Mouse (Mus musculus) CD4-positive, CD25-positive, alpha-beta regulatory T cell, adult 4 months (primary cell): ENCODE measurements around the gene Rnf214. TPM values are rescaled to one million over a fixed set of nuclear protein-coding genes. Genes with fewer than 3 reads are reported as not detected.
A peak's percentile ranks its signal among the peaks of the same experiment; 100 is the strongest.

Experiments used
- ATAC-seq: one replicate; pipeline ENCODE4 v1.8.0; 2017
- polyA plus RNA-seq, 2 experiments: library from polyadenylated mRNA; unstranded; fragments of 100-300 nt; shearing (Covaris generic); gene quantifications; one replicate each; pipeline ENCODE4 v1.2.1; 2017

Gene Rnf214
- polyA plus RNA-seq, 2 experiments from 2014 or later, result 32.7 to 34.0 TPM

DNA sequence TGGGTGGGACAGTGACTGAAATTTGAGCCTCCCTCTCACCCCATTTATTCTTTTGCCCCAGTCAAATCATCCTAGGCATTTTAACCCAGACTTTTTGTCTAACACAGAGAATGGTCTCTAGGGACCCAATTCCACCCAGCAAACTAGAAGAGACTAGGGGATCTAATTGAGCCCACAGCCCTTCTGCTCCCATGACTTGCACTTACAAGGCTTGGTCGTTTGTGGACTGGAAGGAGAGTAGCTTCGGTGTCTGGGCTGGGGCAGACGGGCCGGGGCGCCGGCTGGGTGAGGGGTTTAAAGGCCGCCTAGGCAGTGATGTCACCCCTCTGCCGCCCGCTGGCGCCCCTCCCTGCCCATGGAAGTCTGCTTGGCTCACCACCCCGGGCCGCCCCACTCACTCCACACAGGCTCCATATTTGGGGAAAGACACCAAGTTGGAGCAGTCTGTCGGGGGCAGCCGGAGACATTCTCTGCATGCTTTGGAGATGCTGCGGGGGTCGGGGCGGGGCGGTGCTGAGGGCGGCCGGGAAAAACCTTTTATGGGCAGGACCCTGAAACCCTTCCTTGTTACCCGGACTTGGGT lies 29.0 kb upstream of the Rnf214 start, which contains the start of gene Tagln:
Gene Tagln (minus strand): TSS at position 431 of the 583 bp plus-strand sequence.
- no peak for ATAC-seq

DNA sequence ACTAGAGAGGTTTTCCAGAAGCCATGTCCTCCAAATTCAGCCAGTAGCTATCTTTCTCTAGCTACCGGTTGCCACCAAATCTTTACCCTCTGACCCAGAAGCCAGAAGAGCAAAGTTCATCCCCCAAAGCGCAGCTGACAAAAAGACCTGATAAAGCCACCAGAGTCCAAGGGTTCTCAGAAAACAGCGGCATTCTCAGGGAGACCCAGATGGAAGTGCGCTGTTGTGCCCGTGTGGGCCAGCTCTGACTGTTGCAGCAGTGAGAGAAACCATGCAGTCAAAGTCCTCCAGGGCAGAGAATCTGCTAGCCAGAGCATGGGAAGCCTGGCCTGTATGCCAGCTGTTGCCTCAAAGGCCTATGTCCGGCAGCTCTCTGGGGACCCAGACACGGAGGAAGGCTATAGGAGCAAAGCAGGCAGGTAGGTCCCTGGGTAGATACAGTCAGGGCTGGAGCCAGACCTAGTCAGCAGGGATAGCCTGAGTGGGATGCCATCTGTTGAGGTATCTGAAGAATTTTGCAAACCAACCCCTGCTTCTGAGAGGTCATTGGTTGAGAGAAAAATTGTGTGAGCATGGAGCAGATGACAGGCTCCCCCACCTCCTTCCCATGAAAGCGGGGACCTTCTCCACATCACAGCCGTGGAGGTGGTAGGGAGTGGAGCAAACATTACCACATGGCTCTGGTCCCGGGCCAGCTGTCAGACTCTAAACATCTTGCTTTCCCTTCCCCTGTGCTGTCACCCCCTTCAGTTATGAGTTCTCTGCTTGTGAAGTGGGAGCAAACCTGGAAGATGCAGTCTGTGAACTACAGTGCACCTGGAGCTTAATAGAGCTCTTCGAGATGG lies 26.1 kb upstream of the Rnf214 start:
- no peak for ATAC-seq

DNA sequence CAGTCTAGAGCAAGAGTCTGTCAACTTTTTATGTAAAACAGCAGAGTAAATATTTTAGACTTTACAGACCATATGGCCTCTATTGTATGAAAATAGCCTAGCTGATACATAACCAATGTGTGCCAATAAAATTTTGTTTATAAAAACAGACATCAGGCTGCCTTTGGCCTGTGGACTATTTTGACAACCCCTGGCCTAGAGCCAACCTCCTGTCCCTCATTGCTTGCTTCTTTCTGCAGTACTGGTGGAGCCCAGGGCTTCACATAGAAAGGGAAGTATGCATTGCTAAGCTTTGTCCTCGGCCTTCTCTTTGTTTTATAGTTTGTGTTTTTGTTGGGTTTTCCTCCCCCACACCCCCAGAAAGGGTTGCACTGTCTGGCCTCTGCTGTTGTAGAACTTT lies 25.2 kb upstream of the Rnf214 start:
- ATAC-seq, result no peak

DNA sequence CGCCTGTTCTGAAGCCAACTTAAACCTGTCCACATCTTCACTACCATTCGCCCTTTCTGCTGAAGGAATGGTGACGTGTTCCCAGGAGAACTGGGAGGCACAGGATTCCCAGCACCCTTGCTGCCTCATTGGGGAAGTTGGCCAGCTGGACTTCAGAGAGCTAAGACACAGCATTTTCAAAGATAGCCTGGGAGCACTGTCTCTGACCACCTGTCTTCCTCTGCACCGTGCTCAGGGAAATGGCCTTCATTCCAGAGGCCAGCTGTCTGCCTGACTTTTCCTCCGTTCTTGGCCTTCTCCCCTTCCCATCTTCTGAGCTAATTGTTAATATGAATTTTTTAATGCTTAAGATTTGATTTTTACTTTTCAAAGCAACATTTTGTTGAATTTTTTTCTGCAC lies 22.6 kb upstream of the Rnf214 start:
- no peak for ATAC-seq

DNA sequence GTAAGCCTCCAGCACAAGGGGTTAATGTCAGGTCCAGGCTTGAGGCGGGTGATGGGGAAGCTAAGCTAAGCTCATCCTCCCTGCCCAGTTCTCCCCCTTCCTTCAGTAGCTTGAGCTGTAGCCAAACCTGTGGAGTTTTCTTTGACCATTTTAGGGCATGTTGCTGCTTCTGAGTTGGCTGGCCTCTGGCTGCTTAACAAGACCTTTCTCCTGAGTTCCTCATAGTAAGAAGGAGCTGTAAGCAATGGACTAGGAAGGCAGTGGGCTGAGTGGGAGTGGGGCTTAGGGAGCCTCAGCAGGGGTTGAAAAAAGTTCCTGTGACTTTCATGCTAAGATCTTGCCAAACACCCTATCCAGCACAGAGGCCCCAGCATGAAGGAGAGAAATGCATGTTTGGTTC lies 13.2 kb upstream of the Rnf214 start:
- no peak for ATAC-seq

DNA sequence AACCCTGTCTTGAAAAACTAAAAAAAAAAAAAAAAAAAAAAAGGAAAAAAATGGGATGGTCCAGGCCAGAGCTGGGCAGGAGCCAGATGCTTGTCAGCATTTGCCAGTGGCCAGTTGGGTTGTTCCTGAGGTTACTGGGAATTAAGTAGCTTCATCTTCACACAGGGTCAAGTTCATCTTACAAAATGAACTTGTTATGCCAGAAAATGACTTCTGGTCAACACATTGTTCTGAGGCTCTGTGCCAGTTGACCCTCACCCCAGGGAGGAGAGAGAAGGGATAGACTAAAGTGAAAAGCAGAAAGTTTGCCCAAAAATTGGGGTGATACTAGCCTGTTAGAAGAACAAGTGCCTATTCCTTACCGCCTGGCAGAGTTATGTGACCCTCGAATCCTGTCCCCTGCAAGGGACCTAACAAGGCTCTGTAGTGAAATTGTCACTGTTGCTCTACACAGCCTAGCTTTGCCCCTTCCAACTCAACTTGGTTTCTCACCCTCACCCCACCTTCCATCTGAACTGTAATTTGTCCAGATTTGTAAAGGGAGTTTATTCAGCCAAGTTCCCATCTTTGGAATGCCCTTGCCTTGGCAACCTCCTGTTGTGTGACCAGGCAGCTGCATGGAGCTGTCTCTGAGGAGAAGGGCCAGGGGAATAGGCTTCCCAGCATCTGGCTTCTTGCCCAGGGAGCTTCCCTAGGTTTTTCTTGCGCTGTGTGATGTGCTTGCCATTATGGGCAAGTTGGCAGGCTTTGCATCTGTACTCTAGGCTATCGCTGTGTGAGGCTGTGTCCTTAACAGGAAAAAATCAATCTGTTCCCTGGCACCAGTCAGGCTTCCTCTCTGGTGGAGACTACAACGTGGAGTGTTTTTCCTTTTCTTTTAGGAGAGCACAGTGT lies 10.6 kb upstream of the Rnf214 start:
- ATAC-seq, result no peak

DNA sequence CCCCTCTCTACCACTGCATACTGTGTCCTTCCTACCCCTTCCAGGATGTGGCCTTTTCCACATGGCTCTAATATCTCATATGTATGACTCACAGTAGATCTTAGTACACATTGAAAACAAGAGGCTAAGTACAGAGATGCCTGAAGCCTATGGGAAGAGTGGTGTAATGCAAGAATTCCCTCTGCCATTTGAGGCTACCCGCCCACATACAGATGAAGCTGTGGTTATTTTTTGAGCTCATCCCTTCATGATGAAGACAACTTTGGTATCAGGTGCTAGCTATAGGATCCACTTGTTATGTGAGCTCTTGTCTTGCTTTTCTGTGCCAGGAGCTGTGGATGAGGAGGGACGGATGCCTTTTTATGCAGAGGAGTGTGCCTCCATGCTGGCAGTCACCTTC lies 8.9 kb upstream of the Rnf214 start:
- ATAC-seq, result no peak

DNA sequence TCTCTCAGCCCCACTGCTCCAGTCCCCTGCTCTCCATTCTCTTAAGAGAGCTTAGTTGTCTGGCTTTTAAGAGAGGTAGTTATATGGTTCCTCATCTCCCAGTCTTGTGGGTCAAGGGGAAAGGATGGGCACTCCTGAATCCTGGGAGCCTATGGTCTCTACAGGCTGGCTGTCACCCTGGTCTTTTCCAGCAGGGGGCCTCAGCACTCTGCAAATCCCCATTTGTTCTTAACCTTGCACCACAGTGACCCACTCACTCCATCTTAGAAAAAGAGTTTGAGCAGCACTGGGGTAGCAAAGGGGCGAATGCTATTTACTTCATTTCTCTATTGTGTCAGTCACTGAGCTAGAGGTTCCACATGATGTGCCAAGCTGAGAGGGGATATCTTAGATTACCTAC lies 5.0 kb upstream of the Rnf214 start:
- ATAC-seq, result peak; percentile 30

DNA sequence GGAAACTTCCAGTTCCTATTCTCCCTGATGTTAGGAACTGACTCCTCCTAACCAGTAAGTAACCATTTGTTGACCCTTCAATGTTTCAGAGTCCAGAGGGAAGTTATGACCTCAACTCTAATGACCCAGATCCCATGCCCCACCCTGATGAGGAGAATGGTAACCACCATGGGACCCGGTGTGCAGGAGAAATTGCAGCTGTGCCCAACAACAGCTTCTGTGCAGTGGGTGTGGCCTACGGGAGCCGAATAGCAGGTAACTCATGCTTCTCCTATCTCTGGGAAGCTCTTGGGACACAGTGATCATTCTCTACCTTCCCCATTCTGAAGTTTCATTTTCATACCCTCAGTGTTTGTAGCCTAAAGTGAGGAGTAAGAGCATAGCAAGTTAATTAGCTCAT lies 4.3 kb upstream of the Rnf214 start:
- ATAC-seq, result no peak

DNA sequence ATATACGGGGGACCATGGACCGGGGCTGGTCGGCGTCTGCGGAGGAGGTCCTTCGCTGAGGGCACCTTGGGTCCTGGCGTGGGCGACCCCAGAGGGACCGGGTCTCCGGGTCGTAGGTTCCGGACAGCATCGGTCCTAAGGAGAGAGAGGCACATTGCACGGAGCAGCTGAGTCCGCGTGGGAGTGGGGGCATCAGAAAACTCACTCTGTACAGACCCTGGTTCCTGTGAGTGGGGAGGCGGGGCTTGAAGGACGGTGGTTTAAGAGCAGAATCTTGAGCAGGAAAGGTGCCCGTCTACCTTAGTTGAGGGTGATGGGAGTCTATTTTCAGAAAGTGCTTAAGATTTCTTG lies 342 bp upstream of the Rnf214 start:
- ATAC-seq, result peak; percentile 29

DNA sequence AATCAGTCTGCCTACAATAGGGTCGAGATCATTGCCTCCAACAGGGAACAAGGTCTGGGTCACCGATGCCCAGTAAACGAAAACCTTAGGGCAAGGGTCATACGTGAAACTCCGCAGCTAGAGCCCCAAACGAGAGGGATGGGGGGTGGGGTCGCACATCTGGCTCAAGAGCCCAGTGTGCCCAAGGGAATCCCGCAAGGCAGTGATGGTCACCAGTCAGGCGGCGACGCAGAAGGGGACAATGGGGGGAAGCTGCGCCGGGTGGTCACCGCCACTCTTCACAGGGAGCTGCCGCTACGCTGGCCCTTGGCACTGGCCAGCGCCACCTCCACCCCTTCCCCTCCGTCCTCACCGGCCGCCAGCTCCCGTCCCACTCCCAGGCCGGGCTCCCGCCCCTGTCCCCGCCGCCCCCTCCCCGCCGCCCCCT lies 887 bp downstream of the Rnf214 start:
- no peak for ATAC-seq

DNA sequence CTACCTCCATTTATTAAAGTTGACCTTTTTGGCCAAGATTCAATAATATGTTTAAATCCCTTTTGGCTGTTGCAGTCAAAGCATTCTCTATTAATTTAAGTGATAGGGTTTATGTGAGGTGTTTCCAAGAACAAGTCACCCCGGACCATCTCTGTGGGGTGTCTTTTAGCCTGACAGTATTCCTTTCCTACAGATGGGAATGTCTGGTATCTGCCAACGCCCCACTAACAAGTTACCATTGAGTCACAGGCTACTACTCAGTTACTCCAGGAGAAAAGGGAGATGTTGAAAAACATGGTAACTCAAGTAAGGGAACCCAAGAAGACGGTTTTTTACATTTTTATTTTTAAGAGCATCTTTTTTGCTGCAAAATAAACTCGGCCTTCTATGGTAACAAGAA lies 1.5 kb downstream of the Rnf214 start:
- ATAC-seq, result no peak

DNA sequence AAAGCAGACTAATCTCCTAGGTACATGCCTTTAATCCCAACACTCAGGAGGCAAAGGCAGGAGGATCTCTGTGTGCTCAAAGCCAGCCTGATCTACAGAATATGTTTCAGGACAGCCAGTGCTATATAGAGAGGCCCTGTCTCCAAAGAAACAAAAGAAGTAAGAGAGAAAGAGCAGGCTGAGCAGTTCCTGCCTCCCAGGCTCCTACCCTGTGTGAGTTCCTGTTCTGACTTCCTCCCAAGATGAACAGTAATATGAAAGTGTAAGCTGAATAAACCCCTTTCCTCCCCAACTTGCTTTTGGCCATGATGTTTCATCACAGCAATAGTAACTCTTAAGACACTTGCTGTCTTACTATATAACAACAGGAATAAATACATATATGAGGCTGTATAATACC lies 13.0 kb downstream of the Rnf214 start:
- ATAC-seq, result no peak

DNA sequence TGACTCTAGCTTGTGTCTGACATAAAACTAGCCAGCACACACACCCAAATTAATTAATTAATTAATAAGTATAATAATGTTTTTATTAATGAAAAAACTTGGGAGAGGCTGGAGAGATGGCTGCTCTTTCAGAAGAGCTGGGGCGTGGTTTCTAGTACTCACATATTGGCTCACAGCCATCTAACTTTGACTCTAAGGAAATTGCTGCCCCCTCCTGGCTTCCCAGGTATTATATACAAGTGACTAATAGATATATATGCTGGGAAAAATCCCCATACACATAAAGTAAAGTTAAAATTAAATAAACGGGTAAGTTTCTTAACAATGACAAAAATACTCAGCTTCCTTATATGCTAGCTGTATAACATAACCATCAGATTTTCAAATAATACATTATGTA lies 28.8 kb downstream of the Rnf214 start:
- no peak for ATAC-seq

DNA sequence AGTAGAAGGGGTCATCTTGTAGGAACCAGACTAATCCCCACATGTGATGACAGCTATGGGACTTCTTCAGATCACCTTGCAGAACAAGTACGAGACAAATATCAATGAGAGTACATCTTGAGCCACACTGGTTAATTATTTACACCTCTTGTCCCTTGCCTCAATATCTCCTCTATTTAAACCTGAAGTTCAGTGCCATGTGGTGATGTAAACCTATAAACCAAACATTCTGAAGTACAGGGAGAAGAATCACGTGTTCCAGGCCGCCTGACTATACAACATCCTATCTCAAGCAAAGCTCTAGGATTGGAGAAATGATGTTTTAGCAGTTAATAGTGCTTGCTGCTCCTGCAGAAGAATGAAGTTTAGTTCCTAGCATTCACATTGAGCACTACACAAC lies 36.4 kb downstream of the Rnf214 start:
- ATAC-seq, result no peak

DNA sequence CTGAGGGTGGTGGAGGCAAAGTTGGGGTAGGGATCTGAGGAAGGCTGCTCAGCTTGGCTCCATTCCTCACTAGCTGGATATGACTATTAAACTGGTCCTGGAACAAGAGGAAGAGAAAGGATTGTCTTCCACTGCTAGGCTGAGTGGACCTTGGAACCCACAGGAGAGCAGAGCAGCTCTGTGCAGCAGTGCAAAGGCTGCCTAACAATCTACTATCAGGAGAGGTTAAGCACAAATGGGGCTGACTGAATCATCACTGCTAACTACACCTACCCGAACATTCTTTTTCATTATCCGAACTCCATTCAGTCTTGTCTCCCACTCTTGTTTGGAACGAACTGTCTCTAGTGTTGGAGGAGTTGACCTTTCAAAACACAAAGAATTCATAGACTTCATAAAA lies 37.5 kb downstream of the Rnf214 start:
- ATAC-seq, result no peak

DNA sequence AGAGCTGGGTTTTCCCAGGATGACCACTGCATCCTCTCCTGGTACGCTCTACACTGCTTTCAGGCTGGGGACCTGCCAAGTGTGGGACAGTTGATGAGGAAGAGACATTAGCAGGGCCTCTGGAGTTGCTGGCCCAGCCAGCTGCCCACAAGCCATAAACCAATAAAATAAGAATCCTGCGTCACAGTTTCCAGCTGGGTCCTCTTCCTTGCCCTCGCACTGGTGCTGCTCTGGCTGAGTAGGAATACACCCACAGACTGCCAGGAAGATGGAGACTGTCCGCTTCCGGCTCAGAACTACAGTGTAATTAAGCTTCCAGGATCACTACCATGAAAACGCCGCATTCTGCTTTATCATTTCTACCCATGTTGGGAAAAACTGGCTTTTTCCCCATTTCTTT lies 44.9 kb downstream of the Rnf214 start:
- ATAC-seq, result no peak

DNA sequence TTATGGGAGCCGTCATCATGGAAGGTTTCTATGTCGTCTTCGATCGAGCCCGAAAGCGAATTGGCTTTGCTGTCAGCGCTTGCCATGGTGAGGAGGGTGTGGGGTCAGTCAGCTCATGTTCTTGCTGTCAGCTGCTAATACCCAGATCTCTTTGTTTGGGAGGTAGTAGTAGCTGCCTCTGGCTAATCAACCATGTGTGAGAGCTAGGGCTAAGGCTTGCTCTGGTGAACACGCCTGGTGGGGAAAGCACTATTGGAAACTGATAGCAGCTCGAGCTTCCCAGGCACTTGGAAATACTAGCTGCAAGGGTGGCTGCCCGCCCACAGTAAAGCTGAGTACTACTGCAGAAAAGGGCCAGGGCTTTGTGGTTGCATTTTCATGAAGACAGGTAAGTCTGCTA lies 47.3 kb downstream of the Rnf214 start:
- ATAC-seq, result no peak

DNA sequence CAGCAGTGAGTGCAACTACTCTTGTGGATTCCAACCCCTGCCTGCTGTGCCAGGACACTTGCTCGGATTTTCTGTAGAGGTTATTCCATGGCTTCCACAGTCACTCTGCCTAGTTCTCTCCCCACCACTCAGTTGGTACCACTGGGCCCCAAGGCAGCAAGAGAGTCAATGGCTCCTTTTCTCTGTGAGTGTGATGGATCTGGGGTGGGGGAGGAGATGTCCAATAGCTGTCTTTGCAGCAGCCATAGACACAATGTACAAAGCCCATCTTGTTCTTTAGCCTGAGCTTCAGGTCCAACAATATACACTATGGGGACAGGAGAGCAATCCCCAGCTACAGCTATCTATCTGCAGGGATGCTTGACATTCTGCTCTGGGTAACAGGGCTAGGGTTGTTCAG lies 52.6 kb downstream of the Rnf214 start:
- ATAC-seq, result no peak

DNA sequence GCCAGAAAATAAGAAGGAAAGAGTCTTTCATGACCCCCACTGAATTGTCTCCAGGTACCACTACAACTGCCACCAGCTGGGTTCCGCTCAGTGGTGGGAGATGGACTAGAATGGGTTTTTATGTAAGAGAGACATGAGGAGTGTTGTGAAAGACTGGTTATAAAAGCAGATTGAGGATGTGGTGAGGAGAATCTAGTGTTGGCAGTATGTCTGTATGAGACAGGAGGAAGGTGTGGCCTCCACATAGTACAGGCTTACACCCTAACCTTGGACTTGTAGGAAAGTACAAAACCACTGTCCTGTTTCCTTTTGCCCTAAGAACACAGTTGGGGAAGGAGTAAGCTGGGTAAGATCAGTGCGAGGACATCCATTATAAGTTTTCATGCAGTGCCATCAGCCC lies 53.0 kb downstream of the Rnf214 start:
- ATAC-seq, result no peak

DNA sequence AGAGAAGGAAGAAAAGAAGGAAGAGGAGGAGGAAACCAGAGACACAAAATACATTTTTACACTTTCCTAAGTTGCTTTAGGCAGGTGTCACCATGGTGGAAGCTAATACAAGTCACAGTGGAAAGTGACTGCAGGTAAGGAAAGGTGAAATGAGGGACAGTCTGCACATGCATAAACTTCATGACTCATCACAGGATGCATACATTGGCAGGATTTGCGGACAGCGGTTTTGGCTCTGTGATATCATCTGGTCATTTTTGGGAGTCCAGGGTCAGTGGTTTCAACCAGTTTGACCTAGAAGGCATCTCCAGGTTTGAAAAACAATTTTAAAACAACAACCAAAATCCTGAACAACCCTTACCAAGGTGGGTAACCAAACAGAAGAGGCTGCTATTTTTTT lies 54.9 kb downstream of the Rnf214 start:
- ATAC-seq, result no peak

DNA sequence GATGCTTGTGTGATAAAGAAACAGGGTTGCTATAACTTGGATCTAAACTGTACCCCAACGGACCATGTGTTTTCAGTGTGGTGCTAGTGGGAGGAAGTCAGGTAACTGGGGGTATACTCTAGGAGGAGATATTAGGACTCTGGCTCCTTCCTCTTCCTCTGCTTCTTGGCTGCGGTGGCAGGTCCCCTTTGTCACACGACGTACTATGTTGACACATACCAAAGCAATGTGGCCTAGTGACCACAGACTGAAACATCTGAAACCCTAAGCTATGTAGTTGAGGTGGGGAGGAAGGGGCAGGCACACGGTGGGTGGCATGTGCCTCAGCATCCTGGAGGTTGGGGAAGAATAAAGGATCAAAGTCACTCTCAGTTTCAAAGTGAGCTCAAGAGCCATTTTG lies 55.4 kb downstream of the Rnf214 start:
- no peak for ATAC-seq

DNA sequence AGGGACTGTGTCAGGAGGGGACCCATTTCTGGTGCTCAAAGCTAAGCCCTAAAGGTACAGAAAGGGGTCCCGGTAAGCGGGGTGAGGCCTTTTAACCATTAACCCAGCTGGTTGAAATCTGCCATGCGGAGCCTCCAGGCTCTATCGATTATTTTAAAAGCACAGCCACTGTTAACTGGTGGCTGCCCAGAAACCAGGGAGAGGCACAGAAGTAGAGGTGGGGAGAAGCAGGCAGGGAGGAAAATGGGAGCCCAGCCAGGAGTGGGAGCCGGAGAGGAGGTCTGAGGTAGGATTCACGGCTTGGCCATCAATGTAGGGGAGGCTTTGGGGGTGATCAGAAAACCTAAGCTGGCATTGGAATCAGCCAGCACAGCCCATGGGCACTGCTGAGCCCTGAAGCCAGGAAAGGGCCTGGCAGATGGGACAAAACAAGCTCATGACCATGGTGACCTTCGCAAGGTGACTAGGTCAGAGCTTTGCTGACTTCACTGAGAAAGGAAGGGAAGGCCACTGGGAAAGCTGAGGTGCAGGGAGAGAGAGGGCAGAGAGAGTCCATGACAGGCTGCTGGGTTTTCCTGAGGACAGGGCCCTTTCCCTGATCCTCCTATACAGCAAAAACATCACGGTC lies 56.1 kb downstream of the Rnf214 start:
- ATAC-seq, result no peak
